Mouse (Mus musculus) urinary bladder, adult 2 months (tissue): ENCODE measurements around the gene Phox2b. TPM values are rescaled to one million over a fixed set of nuclear protein-coding genes. Genes with fewer than 3 reads are reported as not detected.

Experiments
- DNase-seq: peaks from one replicate; pipeline ENCODE4 v3.0.0; 2022; ENCODE audit warnings: low spot score
- polyA plus RNA-seq: library from polyadenylated mRNA; depleted of rRNA; stranded (reverse); fragments of >200 nt; gene quantifications from 2 replicates; pipeline ENCODE4 v1.2.3, GENCODE M21; 2012; rRNA removed

The Phox2b gene
- 0.30 and 0.41 TPM in 2 replicates for polyA plus RNA-seq

DNA sequence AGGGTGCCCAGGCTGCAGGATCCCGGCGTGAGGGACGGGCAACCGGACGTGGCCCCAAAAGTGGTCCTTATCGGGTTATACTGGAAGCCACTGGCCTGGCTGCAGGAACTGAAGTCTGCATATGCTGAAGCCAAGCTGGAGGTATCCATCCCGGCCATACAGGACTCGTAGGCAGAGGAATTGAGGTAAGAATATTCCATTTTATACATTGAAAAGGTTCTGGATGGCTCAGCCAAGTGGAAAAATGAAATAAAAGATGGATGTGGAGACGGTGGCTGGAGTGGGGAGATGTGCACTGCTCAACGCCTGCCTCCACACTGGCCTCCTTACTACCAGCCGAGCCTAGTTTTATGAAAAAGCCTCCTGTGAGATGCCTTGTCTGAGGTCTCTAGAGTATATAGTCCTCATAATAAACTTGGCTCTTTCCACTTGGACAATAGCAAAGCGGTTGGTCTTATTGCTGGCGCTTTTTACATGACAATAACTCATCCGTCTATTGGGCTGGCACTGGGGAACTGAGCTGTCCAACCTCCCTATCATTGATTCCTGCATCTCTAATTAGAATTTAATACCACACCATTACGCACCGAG, at the start of gene Phox2b:
Gene Phox2b, minus strand, starts transcription at position 569 of the 591 bp plus-strand sequence.
- DNase-seq, result no peak

DNA sequence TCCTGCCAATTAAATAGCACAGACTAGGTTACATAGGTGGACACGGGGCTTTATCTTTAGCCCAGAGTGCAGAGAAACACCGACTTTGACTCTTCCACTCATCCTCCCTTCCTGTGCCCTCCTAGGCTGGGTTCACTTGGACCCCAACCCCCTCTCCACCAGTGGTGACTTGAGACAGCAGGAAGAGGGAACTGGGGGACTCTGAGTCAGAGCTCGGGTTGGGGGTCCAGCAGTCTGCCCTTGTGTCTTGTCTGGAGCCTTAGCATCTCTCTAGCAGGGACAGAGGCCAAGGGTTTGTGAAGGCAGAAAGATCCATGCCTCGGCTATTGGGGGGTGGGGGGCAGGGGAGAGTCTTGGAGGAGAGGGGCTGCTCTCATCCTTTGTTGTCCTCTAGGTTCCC, 43.5 kb upstream of the Phox2b start:
- DNase-seq, result no peak

DNA sequence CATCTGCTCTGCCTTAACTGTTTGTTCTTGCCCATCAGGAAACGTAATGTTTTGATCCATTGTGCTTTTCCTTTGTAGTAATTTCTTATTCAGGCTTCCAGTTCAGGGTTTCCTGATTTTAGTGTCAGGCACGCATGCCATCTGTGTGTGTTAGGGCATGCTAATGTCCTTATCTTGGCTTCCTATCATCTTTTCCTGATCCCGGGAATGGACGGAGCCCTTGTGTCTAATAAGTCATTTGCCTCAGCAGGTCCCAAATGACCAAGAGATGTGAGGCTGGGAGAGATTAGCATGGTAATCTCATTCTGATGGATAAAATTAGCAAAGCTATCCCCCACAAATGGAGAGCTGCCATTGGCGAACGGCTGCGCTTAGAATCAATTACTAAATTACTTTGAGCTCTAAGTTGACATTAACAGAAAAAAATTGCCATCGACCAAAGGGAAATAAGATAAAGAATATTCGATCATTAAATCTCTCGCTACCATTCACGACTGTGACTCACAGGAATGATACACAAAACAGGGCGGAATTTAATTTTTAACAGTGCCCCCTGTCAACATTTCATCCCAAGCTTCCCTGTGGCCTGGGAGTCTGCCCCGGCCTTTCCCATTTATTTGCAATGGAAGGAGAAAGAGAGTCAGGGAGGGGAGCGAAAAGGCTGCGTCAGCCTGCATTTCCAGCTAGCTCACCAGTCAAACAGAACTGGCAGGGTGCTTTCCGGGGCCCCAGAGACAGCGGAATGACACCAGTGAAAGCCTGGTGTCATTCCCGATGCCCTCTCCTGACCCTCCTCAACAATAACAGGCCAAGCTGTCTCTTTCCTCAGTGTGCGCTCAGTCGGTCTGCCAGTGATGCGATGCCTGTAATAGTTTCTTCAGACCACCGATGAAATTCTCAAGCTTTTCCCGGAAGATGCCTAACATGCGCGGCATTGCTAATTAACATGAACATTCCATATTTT, 40.2 kb upstream of the Phox2b start:
- no peak for DNase-seq

DNA sequence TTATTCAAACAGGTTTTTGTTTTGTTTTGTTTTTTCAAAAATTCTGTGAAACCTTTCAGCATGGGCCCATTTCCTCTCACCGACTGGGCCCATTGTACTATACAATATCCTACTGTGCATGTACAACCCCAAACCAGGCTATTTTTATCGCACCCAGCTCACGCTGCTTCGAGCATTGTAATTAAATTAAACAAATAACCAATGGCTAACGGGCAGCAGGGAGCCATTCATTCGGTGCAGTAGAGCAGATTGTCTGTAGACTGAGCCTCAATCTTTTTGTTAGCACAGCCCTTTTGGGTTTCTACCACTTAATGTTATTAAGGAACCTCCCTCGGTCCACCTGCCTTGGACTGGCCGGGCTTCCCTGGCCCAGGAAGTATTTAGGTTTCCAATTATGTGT, 39.5 kb upstream of the Phox2b start:
- DNase-seq, result no peak

DNA sequence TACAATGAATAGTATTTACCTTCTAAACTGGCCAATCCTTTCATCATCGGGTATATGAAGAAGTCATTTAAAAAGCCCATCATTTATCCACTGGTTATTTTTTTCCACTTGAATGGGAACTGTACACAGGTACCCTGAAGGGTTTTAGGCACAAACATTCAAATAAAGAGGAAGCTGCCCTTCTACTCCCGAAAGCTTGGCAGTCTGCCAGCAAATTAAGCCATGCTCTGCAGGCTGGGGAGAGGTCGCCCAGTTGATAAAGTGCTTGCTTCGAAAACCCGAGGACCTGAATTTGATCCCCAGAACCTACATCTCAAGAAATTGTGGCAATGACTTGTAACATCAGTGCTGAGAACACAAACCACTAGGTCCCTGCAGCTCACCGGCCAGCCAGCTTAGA, 35.6 kb upstream of the Phox2b start:
- no peak for DNase-seq

DNA sequence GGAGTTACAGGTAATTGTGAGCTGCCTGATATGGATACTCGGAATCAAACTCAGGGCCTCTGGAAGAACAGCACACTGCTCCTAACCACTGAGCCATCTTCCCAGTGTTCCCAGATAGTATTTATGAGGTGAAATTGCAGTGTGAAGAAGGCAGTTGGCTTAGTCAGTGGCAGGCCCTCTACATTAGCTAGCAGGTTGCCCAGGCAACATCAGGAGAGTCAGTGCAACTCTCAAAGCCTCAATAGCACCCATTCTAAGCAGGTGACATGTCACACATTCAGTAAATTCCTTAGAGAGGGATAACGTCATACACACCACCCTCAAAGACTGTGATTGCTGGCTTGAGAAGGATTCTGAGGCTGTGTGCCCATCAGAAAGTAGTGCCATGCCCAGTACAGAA, 32.6 kb upstream of the Phox2b start:
- no peak for DNase-seq

GRCm38 (mm10) chr5:67106261-67106660, 7.2 kb upstream of the Phox2b start:
- no peak for DNase-seq

- DNase-seq, result no peak
These were observed 3.9 kb upstream of the Phox2b start for GRCm38 (mm10) chr5:67103016-67103415.

DNA sequence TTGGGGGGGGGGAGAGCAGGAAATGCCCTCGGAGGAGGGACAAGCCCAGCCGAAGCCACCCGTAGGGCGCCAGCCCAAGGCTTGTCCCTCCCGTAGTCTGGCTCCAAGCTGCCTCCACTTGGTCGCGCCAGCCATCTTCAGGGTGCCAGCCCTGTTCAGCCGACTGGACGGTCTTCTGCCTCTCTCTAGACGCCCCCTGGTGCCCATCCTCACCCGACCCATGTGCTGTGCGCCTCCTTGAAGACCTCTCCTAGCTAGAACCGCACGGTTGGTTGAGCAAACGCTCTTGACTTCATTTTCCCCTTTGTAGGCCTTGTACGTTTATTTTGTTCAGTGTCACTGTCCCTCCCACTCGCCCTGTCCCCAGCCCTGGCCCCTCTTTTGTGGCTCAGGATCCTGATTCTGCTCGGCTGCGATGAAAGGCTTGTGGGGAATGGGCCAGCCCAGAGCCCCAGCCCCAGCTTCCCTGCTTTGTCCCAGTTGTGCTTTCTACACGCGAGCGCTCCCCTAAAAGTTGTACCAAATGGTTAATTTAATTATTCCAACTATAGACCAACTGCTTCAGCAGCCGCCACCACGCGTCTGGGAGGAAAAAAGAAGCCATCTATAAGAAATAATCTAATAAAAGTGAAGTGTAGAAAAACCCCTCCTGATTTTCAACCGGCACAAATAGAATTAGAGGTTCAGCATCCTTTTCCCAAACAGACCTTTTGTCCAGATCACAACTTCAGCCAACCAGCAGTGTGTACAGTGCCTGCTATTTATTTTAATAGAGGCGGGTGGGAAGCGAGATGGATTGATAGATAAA, 2.9 kb upstream of the Phox2b start:
- no peak for DNase-seq

- DNase-seq, result no peak
These were observed 2.3 kb upstream of the Phox2b start for GRCm38 (mm10) chr5:67101395-67101760.

- DNase-seq, result no peak
These were observed 1.7 kb upstream of the Phox2b start for GRCm38 (mm10) chr5:67100564-67101394.

- DNase-seq, result no peak
These were observed 531 bp upstream of the Phox2b start for GRCm38 (mm10) chr5:67099393-67100271.

GRCm38 (mm10) chr5:67098051-67098732, 909 bp downstream of the Phox2b start:
- no peak for DNase-seq

GRCm38 (mm10) chr5:67097106-67098050, 1.7 kb downstream of the Phox2b start:
- DNase-seq, result no peak

DNA sequence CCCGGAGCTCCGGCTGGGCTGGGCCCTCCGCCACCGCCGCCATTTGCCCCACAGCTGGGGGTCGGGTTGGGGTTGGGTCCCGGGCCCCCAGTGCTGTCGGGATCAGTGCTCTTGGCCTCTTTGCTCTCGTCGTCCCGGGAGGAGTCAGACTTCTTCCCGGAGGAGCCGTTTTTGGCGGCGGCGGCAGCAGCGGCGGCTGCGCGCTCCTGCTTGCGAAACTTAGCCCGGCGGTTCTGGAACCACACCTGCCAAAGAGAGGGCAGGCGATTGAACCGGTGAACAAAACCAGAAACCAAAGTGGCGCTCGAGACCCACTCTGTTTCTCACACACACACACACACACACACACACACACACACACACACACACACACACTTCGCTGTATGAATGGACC, 2.7 kb downstream of the Phox2b start:
- DNase-seq, result no peak

- DNase-seq, result no peak
These were observed 3.3 kb downstream of the Phox2b start for GRCm38 (mm10) chr5:67095651-67096377.

DNA sequence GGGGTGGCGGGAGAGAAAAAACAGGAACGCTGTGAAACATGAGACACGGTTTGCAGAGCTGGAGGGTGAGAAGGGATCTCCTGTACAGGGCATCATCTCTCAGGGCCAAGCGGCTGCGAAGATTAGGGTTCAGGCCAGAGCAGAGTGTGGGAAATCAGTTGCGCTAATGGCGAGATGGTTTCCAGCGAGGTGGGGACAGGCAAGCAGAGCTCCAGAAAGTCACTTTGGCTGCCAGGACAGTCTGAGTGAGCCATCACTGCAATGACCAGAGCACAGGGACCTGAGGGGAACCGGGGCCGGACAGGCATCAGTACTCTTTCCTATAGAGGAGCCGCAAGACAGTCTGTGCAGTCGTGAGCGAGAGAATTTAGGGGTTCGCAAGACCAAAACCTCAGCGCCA, 3.9 kb downstream of the Phox2b start:
- no peak for DNase-seq

DNA sequence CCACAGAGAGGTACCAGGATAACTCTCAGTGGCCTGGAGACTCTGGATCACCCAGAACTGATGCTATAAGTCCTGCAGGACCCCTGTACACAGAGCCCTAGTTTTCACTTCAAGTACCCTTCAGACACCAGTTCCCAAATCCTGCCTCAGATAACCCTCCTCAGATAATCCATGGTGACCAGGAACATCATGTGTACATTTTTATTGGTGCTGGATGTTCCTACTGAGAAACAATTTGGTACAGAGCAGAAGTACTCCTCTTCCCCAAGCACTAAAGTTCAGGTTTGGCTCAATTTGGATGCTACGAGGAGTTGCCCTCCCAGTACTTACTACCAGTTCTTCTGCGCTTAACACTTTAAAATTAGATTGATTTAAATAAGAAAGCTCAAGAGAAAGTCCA, 5.1 kb downstream of the Phox2b start:
- DNase-seq, result no peak
